Mouse (Mus musculus): Measurements from ENCODE around the gene Bmpr1b.

DNA sequence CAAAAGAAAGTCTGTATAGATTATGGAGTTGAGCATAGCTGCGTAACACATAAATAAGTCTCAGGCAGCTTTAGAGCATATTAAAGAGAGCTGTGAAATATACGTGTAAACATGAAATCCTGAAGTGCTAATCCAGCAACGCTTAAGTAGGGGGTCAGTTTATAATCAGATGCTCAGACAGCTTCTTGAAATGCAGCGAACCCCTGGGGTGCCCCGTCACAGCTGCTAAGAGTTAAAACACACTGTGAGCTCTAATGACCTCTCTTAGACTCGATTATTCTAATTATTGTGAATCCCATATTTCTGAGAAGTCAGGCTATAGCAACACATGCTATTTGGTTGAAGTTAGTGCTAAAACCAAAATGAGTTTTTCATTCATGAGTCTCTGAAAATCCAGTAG is 45.0 kb downstream of the Bmpr1b start:
- no peak for TF ChIP-seq CTCF (IDR thresholded peaks at IDR 0.05; ENCODE audit: control insufficient read depth, insufficient read depth, low read length)
- TF ChIP-seq POLR2A (IDR thresholded peaks at IDR 0.05; ENCODE audit: borderline replicate concordance, control insufficient read depth, low read depth, low read length): no peak
